In the genomic region with DNA sequence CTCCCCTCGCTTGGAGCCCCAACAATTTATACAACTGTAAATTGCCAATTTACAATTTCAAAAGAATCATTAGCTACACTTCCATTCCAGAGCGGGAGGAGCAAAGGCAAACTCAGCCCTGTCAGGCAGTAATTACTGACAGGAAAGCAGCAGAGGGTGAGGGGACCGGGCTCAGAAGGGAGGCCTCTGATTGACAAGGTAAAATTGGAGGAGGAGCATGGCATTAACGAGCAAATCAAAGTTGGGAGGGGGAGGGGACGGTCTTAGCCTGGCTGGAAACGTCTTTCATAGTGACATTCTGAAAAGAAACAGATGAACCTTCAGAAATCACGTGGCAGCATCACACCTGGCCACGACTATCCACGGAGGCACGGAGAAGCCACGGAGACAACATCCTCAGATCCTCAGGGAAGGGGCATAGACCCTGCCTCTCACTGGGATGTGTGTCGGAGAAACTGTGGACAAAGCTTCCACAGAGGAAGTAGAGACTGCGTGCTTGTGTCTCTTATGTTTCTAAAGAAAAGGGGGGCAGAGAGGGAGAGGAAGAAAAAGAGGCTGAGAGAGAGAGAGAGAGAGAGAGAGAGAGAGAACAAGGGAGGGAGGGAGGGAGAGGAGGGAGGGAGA, we compare ENCODE assay signal across 11 mouse cellular contexts. TPM values are rescaled to one million over a fixed set of nuclear protein-coding genes. Genes with fewer than 3 reads are reported as not detected.
DNase-seq lines count a peak whose midpoint lies in the region; ATAC-seq lines count a peak whose summit lies in the region.
"Had no signal": no experiment of that assay in that cellular context is flagged by ENCODE, and none has a peak within 500 bp of the region (broad histone marks: within the 10 kb centered on the region; RNA-seq: fewer than 3 reads in every experiment).

No protein-coding gene starts in this region.

- H3K4me1 ChIP-seq in forebrain, embryonic 16.5 days (replicated peaks; ENCODE audit: control insufficient read depth, insufficient read depth, low read length), result peaks cover 10% of the 10 kb centered on the region
- H3K4me1 ChIP-seq in midbrain, embryonic 12.5 days, result peaks cover 23% of the 10 kb centered on the region

- H3K9ac ChIP-seq in forebrain, embryonic 16.5 days (replicated peaks; ENCODE audit: low read depth, low read length), result peak overlapping the region; percentile 37; the same call in 1 of the 2 replicates
- H3K9ac ChIP-seq in midbrain, embryonic 12.5 days (replicated peaks), result no peak overlapping the region; the same call in 1 of the 2 replicates
- H3K9ac ChIP-seq: liver, postnatal 0 days had no signal

- WGBS in forebrain, embryonic 16.5 days, result 6% methylated on average over 13 of the region's 13 CpGs
- WGBS in midbrain, embryonic 12.5 days, result 32% methylated on average over 13 of the region's 13 CpGs

- H3K27ac ChIP-seq in forebrain, embryonic 16.5 days (ENCODE audit: low read length), result no peak overlapping the region
- peak overlapping the region; percentile 71 for H3K27ac ChIP-seq in midbrain, embryonic 12.5 days (replicated peaks)

- H3K4me3 ChIP-seq in forebrain, embryonic 16.5 days (replicated peaks; ENCODE audit: low read length), result peak overlapping the region; percentile 21; the same call in 1 of the 2 replicates
- H3K4me3 ChIP-seq in midbrain, embryonic 12.5 days, result peak overlapping the region; percentile 18; the same call in 1 of the 2 replicates
- H3K4me3 ChIP-seq: megakaryocyte, embryonic 14.5 days had no signal

- no peaks in the 10 kb centered on the region for H3K36me3 ChIP-seq in forebrain, embryonic 16.5 days (ENCODE audit: control insufficient read depth, insufficient read depth)
- no peaks in the 10 kb centered on the region for H3K36me3 ChIP-seq in midbrain, embryonic 12.5 days

- H3K4me2 ChIP-seq in forebrain, embryonic 16.5 days (ENCODE audit: low read length), result peak overlapping the region; percentile 51
- H3K4me2 ChIP-seq in midbrain, embryonic 12.5 days (replicated peaks), result peak overlapping the region; percentile 29

- no peaks in the 10 kb centered on the region for H3K27me3 ChIP-seq in forebrain, embryonic 16.5 days (replicated peaks; ENCODE audit: control insufficient read depth, insufficient read depth, low read length)
- H3K27me3 ChIP-seq in midbrain, embryonic 12.5 days, result no peaks in the 10 kb centered on the region

- no peaks in the 10 kb centered on the region for H3K9me3 ChIP-seq in forebrain, embryonic 16.5 days (ENCODE audit: control insufficient read depth, low read length)
- no peaks in the 10 kb centered on the region; the same call in 1 of the 2 replicates for H3K9me3 ChIP-seq in midbrain, embryonic 12.5 days
- H3K9me3 ChIP-seq: megakaryocyte, embryonic 14.5 days had no signal

- ATAC-seq in forebrain, embryonic 16.5 days, result peak; percentile 80
- peak; percentile 65 for ATAC-seq in midbrain, embryonic 12.5 days (ENCODE audit: low FRiP score, low read depth)
- ATAC-seq: liver, postnatal 0 days had no signal

- peak; percentile 26 for DNase-seq in MN1 (ENCODE audit: low spot score)
- DNase-seq in embryo, embryonic 10.5 days (ENCODE audit: low spot score), result peak; percentile 41
- DNase-seq in thymus, postnatal 25 days, result no peak
- DNase-seq in adrenal gland, postnatal 25 days, result no peak
- no peak for DNase-seq in right cerebral cortex, adult 2 months (ENCODE audit: low spot score in 2 of 2)
- DNase-seq: liver, postnatal 0 days; thymus, postnatal 4 days had no signal

RNA-seq across cellular contexts. Expression of gene Col6a4, which starts 19.3 kb away (rescaled TPM):
- polyA plus RNA-seq in forebrain, embryonic 16.5 days (2015; fragmentation: Nextera tagmentation; extraction: Ambion mirVana), result 0.70 and 1.1 TPM in 2 replicates
- polyA plus RNA-seq in midbrain, embryonic 12.5 days (2016; fragmentation: Nextera tagmentation; extraction: Ambion mirVana), result 0.29 and 0.32 TPM in 2 replicates
- total RNA-seq in adrenal gland, postnatal 25 days (2021), result 0.52 and 0.67 TPM in 2 replicates
- total RNA-seq: granulocyte monocyte progenitor cell, adult 5-6 weeks had no signal
- polyA plus RNA-seq: liver, postnatal 0 days had no signal

RNA-seq across cellular contexts. Expression of gene Glyctk, which starts 42.0 kb away (rescaled TPM):
- polyA plus RNA-seq in forebrain, embryonic 16.5 days (2015; fragmentation: Nextera tagmentation; extraction: Ambion mirVana), result 2.2 and 3.0 TPM in 2 replicates
- 10.8 and 11.0 TPM in 2 replicates for polyA plus RNA-seq in midbrain, embryonic 12.5 days (2016; fragmentation: Nextera tagmentation; extraction: Ambion mirVana)
- total RNA-seq in adrenal gland, postnatal 25 days (2021), result 3.7 and 4.8 TPM in 2 replicates

RNA-seq across cellular contexts. Expression of gene Wdr82, which starts 54.8 kb away (rescaled TPM):
- polyA plus RNA-seq in forebrain, embryonic 16.5 days (2015; fragmentation: Nextera tagmentation; extraction: Ambion mirVana), result 37.3 and 41.6 TPM in 2 replicates
- 35.6 and 36.3 TPM in 2 replicates for polyA plus RNA-seq in midbrain, embryonic 12.5 days (2016; fragmentation: Nextera tagmentation; extraction: Ambion mirVana)
- 82.4 and 83.3 TPM in 2 replicates for total RNA-seq in adrenal gland, postnatal 25 days (2021)

Comparison
In these comparisons a context has a peak if more than half of its experiments do, and no peak if none do; other contexts are left out.
1. DNase-seq: peak in MN1 (single experiment) and embryo, embryonic 10.5 days (single experiment); none in thymus, postnatal 25 days (single experiment), adrenal gland, postnatal 25 days (single experiment) and right cerebral cortex, adult 2 months (0 of 2).